Mouse (Mus musculus) right cerebral cortex, adult 18-20 months (tissue): ENCODE measurements around the gene Trmt1l.
A peak's percentile ranks its signal among the peaks of the same experiment; 100 is the strongest.

Source experiments
- DNase-seq: peaks from one replicate; pipeline ENCODE4 v3.0.0; 2022; ENCODE audit warnings: mixed read lengths

The Trmt1l gene

GRCm38 (mm10) chr1:151495635-151496285 is 67.4 kb downstream of the Trmt1l start:
- no peak for DNase-seq

- no peak for DNase-seq
Observed at GRCm38 (mm10) chr1:151497028-151497427, 68.7 kb downstream of the Trmt1l start.

- DNase-seq = no peak
Observed at GRCm38 (mm10) chr1:151497942-151498341, 69.6 kb downstream of the Trmt1l start.

GRCm38 (mm10) chr1:151498381-151498780 is 70.0 kb downstream of the Trmt1l start:
- DNase-seq = no peak

GRCm38 (mm10) chr1:151499815-151500501 is 71.6 kb downstream of the Trmt1l start:
- DNase-seq = peak; percentile 44

- DNase-seq = peak; percentile 90
Observed at GRCm38 (mm10) chr1:151500531-151501361, 72.4 kb downstream of the Trmt1l start, which contains the start of gene Rnf2. TSS of gene Rnf2 (minus strand) at chr1:151500955.
